Mouse (Mus musculus) hindlimb bud, embryonic 11.5 days (tissue): Measurements from ENCODE around the gene Scn2a.
"Not testable (repeated sequence)": the region's sequence is repeated elsewhere in the genome, so short reads cannot be mapped to it uniquely, and the experiment has no call there.

Source experiments
- DNase-seq: peaks from one replicate; pipeline ENCODE4 v3.0.0-alpha.2; 2012; ENCODE audit warnings: low read depth, low spot score; ENCODE audit errors: extremely low spot score

Gene Scn2a

GRCm38 (mm10) chr2:65695061-65695460 is 74.5 kb downstream of the Scn2a start:
- no peak for DNase-seq

GRCm38 (mm10) chr2:65700246-65700645 is 79.7 kb downstream of the Scn2a start:
- no peak for DNase-seq

DNA sequence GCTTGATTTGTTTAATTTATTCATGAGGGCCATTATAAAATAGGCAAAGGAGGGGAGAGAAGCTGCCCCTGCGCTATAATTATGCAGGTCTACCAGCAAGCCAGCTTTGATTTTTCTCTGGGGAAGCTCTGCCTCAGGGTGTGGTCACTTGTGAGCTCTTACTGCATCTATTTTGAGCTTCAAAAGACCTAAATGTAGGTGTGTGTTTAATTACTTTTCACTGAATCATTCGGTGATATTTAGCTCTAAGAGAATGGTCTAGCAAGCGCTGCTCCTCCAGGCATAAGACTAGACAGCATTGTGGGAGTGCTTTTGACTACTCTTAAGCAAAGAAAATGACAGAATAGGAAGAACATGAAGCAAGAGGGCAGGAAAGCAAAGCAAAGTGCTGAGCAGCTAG is 80.6 kb downstream of the Scn2a start:
- no peak for DNase-seq

GRCm38 (mm10) chr2:65722219-65722800 is 101.7 kb downstream of the Scn2a start:
- no peak for DNase-seq

DNA sequence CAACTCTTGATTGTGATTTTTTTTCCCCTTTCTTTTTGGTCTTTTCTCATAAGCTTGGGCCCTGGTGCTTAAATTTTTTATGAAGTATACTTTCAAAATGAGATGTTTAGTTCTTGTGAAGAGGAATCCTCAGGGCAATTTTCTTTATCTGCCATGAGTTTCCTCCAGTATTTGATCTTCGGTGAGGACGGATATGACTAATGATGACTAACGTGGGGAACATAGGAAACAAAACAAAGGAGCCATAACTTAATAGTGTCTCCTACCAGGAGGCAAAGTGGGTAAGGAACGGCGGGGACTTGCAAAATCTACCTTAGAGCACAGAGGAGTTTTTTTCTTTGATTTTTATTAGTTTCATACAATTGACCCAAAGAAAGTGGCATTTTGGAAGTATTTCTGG is 124.8 kb downstream of the Scn2a start:
- DNase-seq: no peak

DNA sequence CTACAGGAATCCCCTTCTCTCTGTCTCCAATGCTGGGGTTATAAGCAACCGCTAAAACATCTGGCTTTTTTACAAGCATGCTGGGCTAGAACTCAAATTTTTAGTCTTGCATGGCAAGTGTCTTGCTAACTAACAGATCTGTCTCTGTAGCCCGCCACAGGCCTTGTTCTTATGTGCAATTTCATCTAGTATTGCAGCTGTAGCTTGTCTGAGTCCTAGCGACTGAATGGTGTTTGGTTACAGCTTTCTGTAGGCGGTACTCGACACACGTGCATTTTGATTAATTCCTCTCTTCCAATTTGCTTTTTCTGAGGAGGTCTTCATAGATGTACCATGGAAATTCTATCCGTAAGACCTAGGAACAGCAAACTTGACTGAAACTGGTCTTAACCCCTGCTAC is 161.9 kb downstream of the Scn2a start:
- DNase-seq: no peak

DNA sequence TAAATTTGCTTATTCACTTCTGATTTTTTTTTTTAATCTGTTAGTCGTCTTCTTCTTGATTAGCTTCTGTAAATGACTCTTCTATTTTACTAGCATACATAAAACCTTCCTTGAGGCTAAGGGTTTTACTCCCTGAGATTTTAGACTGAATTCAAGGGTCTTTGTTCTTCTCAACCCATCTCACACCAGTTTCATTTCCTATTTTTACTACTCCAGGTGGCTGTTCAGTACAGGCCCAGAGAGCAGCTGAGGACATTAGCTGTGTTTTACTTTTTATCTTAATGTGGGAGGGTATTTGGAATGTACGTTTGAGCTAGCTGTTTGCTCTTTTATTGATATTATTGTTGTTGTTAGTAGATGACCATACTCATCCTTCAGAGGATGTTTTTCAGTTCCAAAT is 162.8 kb downstream of the Scn2a start:
- DNase-seq: no peak

DNA sequence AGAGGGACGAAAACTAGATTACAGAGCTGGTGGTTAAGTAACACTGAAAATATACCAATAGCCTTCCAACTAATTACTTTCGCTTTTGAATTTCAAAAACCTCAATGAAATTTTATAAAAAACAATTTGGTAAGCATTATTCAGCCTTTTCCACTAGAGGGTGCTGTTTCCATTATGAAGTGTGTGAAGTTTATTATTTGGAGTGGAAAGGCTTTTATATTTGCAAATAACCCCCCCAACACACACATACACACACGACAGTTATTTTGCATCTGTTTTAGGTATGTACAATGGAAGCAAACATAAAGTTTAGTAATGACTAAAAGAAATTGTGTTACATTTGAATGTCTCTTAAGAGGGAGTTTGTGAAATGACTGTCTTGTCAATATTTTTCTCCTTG is 171.9 kb downstream of the Scn2a start:
- DNase-seq: no peak

DNA sequence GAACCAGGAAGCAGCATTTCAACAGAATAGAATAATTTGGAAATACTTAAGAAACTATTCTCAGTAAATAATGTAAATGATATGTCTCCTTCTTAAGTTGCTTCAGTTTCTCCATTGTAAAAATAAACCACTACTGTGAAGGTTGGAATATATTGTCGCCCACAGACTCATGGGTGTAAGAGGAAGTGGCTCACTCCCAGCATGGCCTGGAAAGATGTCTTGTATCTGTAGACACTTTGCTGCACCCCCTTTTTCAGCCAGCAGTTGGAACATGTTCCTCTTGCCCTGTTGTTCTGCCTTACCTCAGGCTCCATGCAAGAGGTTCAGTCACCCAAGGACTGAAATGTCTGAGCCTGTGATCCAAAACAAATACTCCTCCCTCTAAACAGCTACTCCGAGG is 173.0 kb downstream of the Scn2a start:
- DNase-seq: no peak

DNA sequence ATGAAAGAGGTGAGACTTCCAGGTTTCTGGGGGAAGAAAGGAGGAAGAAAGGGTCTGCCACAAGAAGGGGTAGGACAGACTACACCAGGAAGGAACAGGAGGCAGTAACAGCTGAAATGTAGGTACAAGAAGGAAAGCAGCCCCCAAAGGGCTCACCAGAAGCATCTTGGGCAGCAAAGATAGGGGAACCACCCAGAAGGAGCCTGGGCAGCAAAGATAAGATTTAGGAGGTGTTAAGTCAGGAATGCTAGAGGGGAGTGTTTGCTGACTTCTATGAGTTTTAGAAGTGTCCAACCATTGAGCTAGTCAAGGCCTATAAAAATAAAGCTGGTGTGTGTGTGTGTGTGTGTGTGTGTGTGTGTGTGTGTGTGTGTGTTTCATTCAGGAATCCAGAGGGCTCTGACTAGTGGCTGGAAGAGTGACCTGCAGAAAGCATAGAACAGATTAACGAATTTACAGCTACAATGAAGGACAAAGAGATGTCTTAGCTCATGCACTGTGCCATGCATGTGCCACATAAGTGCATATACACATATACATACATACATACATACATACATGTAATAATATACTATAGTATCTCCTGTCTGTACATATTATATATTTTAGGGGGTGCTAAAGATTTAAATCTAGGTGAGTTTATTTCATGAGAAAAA is 180.6 kb downstream of the Scn2a start:
- no peak for DNase-seq

DNA sequence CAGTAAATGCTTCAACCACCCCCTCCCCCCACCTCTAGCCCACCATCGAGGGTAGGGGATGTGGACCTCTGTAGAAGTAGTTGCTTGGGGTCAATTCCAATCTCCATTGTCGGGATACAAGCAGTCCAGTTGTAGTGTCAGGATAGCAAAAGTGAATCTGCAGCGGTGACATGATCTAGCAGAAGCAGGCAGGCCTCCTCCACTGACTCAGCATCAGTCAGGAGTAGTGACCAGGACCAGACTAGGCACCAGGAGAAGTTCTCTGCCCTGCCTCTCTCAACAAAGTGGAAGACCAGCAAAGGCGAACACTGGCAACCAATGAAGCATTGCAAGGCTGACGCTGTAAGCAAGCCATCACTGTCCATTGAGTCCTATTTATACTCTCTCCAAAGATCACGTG is 186.0 kb downstream of the Scn2a start:
- no peak for DNase-seq

DNA sequence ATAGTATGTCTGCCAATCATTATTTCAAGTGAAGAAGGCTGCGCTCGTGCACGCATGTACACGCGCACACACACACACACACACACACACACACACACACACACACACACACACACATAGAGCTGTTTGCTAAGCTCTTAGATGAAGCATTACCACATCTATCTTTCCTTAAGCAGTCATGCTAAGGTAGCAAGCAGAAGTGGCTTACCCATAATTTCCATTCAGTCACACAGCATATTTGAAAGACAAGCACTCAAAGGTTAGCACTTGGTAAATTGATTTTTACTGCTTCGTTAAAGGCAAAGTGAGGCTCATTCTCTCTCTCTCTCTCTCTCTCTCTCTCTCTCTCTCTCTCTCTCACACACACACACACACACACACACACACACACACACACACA is 190.6 kb downstream of the Scn2a start:
- not testable (repeated sequence) for DNase-seq
